Mouse (Mus musculus) megakaryocyte, embryonic 14.5 days (primary cell): ENCODE data around the gene Ptprn2.

Experiments
- FLI1 ChIP-seq: IDR thresholded peaks from 2 replicates; pipeline ENCODE4 v1.6.1; 2012; ENCODE audit warnings: low read length, inconsistent platforms, mixed read lengths
- GATA1 ChIP-seq: IDR thresholded peaks from 3 replicates; pipeline ENCODE4 v1.6.1; 2012; ENCODE audit warnings: mixed read lengths, low read length, inconsistent platforms, borderline replicate concordance

DNA sequence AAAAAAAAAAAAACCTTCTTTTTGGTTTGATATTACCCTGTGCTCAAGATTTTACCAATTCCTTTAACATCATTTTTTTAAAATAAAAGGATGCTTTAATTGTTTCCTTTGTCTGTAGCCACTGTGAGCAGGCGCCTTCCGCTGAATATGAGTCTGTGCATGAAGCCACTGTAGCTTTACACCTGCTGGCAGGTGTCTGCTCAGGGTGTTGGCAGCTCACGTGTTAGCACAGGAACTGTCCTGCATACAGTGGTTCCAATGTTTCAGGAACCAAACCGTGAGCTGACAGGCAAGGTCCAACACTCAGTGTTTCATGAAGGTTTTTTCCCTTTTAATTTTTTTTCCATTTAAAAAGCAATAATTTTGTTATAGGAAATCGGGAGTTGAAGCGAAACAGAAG lies 123.1 kb downstream of the Ptprn2 start:
- TF ChIP-seq FLI1 (no peak), GATA1 (no peak)
